Mouse (Mus musculus): ENCODE results near the gene Zfp534.
"Not testable (repeated sequence)": the region's sequence is repeated elsewhere in the genome, so short reads cannot be mapped to it uniquely, and the experiment has no call there.

Zfp534 gene

GRCm38 (mm10) chr4:147702453-147702852 lies at the start of gene Zfp534:
Gene Zfp534, minus strand, starts transcription at chr4:147702553.
- not testable (repeated sequence) for DNase-seq

- not testable (repeated sequence) for DNase-seq
Observed at GRCm38 (mm10) chr4:147746255-147746654, 43.9 kb upstream of the Zfp534 start.

- DNase-seq = peak; percentile 5
Observed at GRCm38 (mm10) chr4:147738636-147739369, 36.5 kb upstream of the Zfp534 start.

- not testable (repeated sequence) for DNase-seq
Observed at GRCm38 (mm10) chr4:147655245-147655644, 47.1 kb downstream of the Zfp534 start.

- not testable (repeated sequence) for DNase-seq
Observed at GRCm38 (mm10) chr4:147647407-147647806, 54.9 kb downstream of the Zfp534 start.

DNA sequence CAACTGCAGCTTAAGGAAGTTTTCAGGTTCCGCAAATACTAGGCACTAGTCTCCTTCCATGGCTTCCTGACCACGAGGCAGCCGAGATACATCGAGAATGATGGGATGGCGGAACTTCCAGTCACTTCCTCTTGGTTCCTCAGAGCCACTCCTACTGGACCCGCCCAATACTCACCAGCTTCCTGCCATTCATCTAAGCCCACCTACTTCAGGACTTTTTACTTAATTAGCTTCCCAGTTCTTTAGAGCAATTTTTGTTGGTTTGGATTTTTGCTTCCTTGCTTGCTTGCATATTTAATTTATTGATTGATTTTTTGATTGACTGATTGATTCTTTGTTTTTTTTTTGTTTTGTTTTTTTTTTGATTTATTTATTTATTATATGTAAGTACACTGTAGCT lies 59.9 kb downstream of the Zfp534 start, which contains the start of gene Zfp979:
TSS of gene Zfp979 (minus strand) at position 101 of the 400 bp plus-strand sequence.
- not testable (repeated sequence) for DNase-seq

GRCm38 (mm10) chr4:147641932-147642331 lies 60.4 kb downstream of the Zfp534 start:
- not testable (repeated sequence) for DNase-seq

DNA sequence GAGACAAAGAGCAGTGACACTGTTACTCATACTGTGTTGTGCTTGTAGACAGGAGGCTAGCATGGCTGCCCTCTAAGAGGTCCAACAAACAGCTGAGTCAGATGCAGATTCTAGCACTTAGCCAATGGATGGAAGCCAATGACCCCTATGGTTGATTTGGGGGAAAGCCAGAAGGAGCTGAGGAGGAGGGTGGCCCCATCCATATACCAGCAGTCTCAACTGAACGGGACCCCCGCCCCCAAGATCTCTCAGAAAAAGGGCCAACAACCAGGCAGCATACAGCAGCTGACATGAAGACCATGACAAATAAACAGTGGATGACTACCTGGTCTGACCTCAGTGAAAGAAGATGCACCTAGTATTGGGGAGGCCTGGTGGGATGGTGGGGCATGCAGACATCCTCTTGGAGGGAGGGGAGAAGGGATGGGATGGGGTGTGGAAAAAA lies 68.5 kb downstream of the Zfp534 start:
- DNase-seq = not testable (repeated sequence)
